Mouse (Mus musculus) heart, embryonic 15.5 days (tissue): ENCODE data around the gene C530025M09Rik. TPM values are rescaled to one million over a fixed set of nuclear protein-coding genes. Genes with fewer than 3 reads are reported as not detected.

Experiments used
- ATAC-seq: fragments of 200-750 bp; cut with Nextera tagmentation; replicated peaks from 2 replicates; pipeline ENCODE4 v1.8.0; 2017; ENCODE audit warnings: low read depth, moderate TSS enrichment; ENCODE audit not compliant: insufficient number of reproducible peaks, insufficient read depth, low FRiP score
- H3K27ac ChIP-seq: fragments of 300-500 bp; sonication (generic); 2 replicates; pipeline ENCODE4 v1.5.1; 2015; ENCODE audit warnings: mild to moderate bottlenecking, inconsistent platforms
- H3K27me3 ChIP-seq: fragments of 300-500 bp; sonication (generic); 2 replicates; pipeline ENCODE4 v1.6.1; 2015; ENCODE audit warnings: inconsistent platforms
- H3K36me3 ChIP-seq: fragments of 300-500 bp; sonication (generic); 2 replicates; pipeline ENCODE4 v1.6.1; 2015; ENCODE audit warnings: mild to moderate bottlenecking, inconsistent platforms
- H3K4me1 ChIP-seq: fragments of 300-500 bp; sonication (generic); replicated peaks from 2 replicates; pipeline ENCODE4 v1.6.1; 2015; ENCODE audit warnings: inconsistent platforms
- H3K4me2 ChIP-seq: fragments of 300-500 bp; sonication (generic); 2 replicates; pipeline ENCODE4 v1.6.1; 2015; ENCODE audit warnings: inconsistent platforms, mild to moderate bottlenecking, moderate library complexity
- H3K4me3 ChIP-seq: fragments of 300-500 bp; sonication (generic); 2 replicates; pipeline ENCODE4 v1.5.1; 2015; ENCODE audit warnings: mild to moderate bottlenecking, inconsistent platforms
- H3K9ac ChIP-seq: fragments of 300-500 bp; sonication (generic); 2 replicates; pipeline ENCODE4 v1.6.1; 2015; ENCODE audit warnings: mild to moderate bottlenecking, inconsistent platforms
- H3K9me3 ChIP-seq: fragments of 300-500 bp; sonication (generic); replicated peaks from 2 replicates; pipeline ENCODE4 v1.6.1; 2016; ENCODE audit warnings: inconsistent platforms
- WGBS: fragments of 180-500 bp; shearing (Covaris S2); methylation state at CpG from one replicate; pipeline ENCODE4 v1.1.7; 2015; ENCODE audit warnings: mixed read lengths; 5-methylcytosine and 5-hydroxymethylcytosine counted together
- polyA plus RNA-seq: library from polyadenylated mRNA; unstranded; fragments of >200 nt; fragmentation: Nextera tagmentation; extraction: Ambion mirVana; gene quantifications from 2 replicates; pipeline ENCODE4 v1.2.1, GENCODE M21; 2015

C530025M09Rik gene
- polyA plus RNA-seq: not detected in 2 replicates

GRCm38 (mm10) chr2:149830536-149831458, at the start of gene C530025M09Rik:
Gene C530025M09Rik (minus strand): TSS chr2:149831213.
- peak within 1 kb of the TSS; percentile 60 for H3K4me3 ChIP-seq
- H3K27ac ChIP-seq: no peak within 1 kb of the TSS
- H3K36me3 ChIP-seq: no peaks in the 10 kb centered on the region
- peaks cover 20% of the 10 kb centered on the region for H3K4me1 ChIP-seq
- H3K9ac ChIP-seq: peak within 1 kb of the TSS; percentile 49
- ATAC-seq: peak; percentile 70
- no peaks in the 10 kb centered on the region for H3K9me3 ChIP-seq
- H3K4me2 ChIP-seq: peak within 1 kb of the TSS; percentile 97
- H3K27me3 ChIP-seq: peaks cover 46% of the 10 kb centered on the region
- under 1% methylated on average over 78 of the region's 82 CpGs for WGBS

GRCm38 (mm10) chr2:149877954-149878353, 46.9 kb upstream of the C530025M09Rik start:
- ATAC-seq: no peak
- no peak overlapping the region for H3K9ac ChIP-seq
- WGBS: 29% methylated on average over 2 of the region's 2 CpGs
- no peaks in the 10 kb centered on the region for H3K9me3 ChIP-seq
- H3K4me2 ChIP-seq: no peak overlapping the region
- H3K36me3 ChIP-seq: no peaks in the 10 kb centered on the region
- H3K4me3 ChIP-seq: no peak overlapping the region
- H3K27ac ChIP-seq: no peak overlapping the region
- no peaks in the 10 kb centered on the region for H3K27me3 ChIP-seq
- H3K4me1 ChIP-seq: no peaks in the 10 kb centered on the region

GRCm38 (mm10) chr2:149873346-149873745, 42.3 kb upstream of the C530025M09Rik start:
- Histone ChIP-seq H3K27me3 (no peaks in the 10 kb centered on the region), H3K9me3 (no peaks in the 10 kb centered on the region), H3K36me3 (no peaks in the 10 kb centered on the region), H3K4me2 (no peak overlapping the region), H3K4me3 (no peak overlapping the region), H3K27ac (no peak overlapping the region), H3K4me1 (no peaks in the 10 kb centered on the region), H3K9ac (no peak overlapping the region)
- WGBS: 61% methylated on average over 3 of the region's 3 CpGs
- peak; percentile 50; the same call in 1 of the 2 replicates for ATAC-seq

- H3K27me3 ChIP-seq: no peaks in the 10 kb centered on the region
- H3K36me3 ChIP-seq: no peaks in the 10 kb centered on the region
- no peaks in the 10 kb centered on the region for H3K9me3 ChIP-seq
- ATAC-seq: no peak
- no peaks in the 10 kb centered on the region for H3K4me1 ChIP-seq
- no peak overlapping the region for H3K4me3 ChIP-seq
- H3K4me2 ChIP-seq: no peak overlapping the region
- no peak overlapping the region for H3K27ac ChIP-seq
- H3K9ac ChIP-seq: no peak overlapping the region
- 84% methylated on average over 4 of the region's 4 CpGs for WGBS
These were observed 41.5 kb upstream of the C530025M09Rik start for GRCm38 (mm10) chr2:149872496-149872895.

- Histone ChIP-seq H3K4me3 (no peak overlapping the region), H3K9me3 (no peaks in the 10 kb centered on the region), H3K4me1 (no peaks in the 10 kb centered on the region), H3K4me2 (no peak overlapping the region), H3K27me3 (no peaks in the 10 kb centered on the region), H3K9ac (no peak overlapping the region), H3K27ac (no peak overlapping the region), H3K36me3 (no peaks in the 10 kb centered on the region)
- WGBS: 64% methylated on average over 2 of the region's 2 CpGs
- ATAC-seq: no peak
These were observed 39.5 kb upstream of the C530025M09Rik start for GRCm38 (mm10) chr2:149870496-149870895.

- 75% methylated on average over 5 of the region's 5 CpGs for WGBS
- no peaks in the 10 kb centered on the region for H3K9me3 ChIP-seq
- no peak overlapping the region for H3K4me2 ChIP-seq
These were observed 35.0 kb upstream of the C530025M09Rik start for GRCm38 (mm10) chr2:149865914-149866435.

GRCm38 (mm10) chr2:149861002-149861401, 30.0 kb upstream of the C530025M09Rik start:
- Histone ChIP-seq H3K9me3 (no peaks in the 10 kb centered on the region), H3K4me2 (no peak overlapping the region), H3K4me3 (no peak overlapping the region), H3K27me3 (no peaks in the 10 kb centered on the region), H3K27ac (no peak overlapping the region), H3K9ac (no peak overlapping the region), H3K36me3 (no peaks in the 10 kb centered on the region), H3K4me1 (no peaks in the 10 kb centered on the region)
- 84% methylated on average over 3 of the region's 3 CpGs for WGBS
- ATAC-seq: no peak

More at GRCm38 (mm10) chr2:149865914-149866435, 35.0 kb upstream of the C530025M09Rik start:
- H3K36me3 ChIP-seq: no peaks in the 10 kb centered on the region
- H3K27me3 ChIP-seq: no peaks in the 10 kb centered on the region
- H3K4me3 ChIP-seq: no peak overlapping the region
- no peaks in the 10 kb centered on the region for H3K4me1 ChIP-seq
- ATAC-seq: no peak
- no peak overlapping the region for H3K9ac ChIP-seq
- no peak overlapping the region for H3K27ac ChIP-seq

- no peak for ATAC-seq
- Histone ChIP-seq H3K9ac (no peak overlapping the region), H3K36me3 (no peaks in the 10 kb centered on the region), H3K27ac (no peak overlapping the region), H3K9me3 (no peaks in the 10 kb centered on the region), H3K4me1 (no peaks in the 10 kb centered on the region), H3K4me3 (no peak overlapping the region), H3K4me2 (no peak overlapping the region), H3K27me3 (no peaks in the 10 kb centered on the region)
- 59% methylated on average over 4 of the region's 4 CpGs for WGBS
These were observed 17.8 kb upstream of the C530025M09Rik start for GRCm38 (mm10) chr2:149848778-149849177.

- Histone ChIP-seq H3K4me2 (no peak overlapping the region), H3K4me3 (no peak overlapping the region), H3K9ac (no peak overlapping the region), H3K36me3 (no peaks in the 10 kb centered on the region), H3K27me3 (no peaks in the 10 kb centered on the region), H3K9me3 (no peaks in the 10 kb centered on the region), H3K27ac (no peak overlapping the region), H3K4me1 (no peaks in the 10 kb centered on the region)
- no peak for ATAC-seq
- WGBS: 60% methylated on average over 2 of the region's 2 CpGs
These were observed 13.6 kb upstream of the C530025M09Rik start for GRCm38 (mm10) chr2:149844575-149844974.

- 84% methylated on average over 2 of the region's 2 CpGs for WGBS
- Histone ChIP-seq H3K36me3 (no peaks in the 10 kb centered on the region), H3K9ac (no peak overlapping the region), H3K4me2 (no peak overlapping the region), H3K4me3 (no peak overlapping the region), H3K4me1 (no peaks in the 10 kb centered on the region), H3K9me3 (no peaks in the 10 kb centered on the region), H3K27ac (no peak overlapping the region), H3K27me3 (no peaks in the 10 kb centered on the region)
- no peak for ATAC-seq
These were observed 8.7 kb upstream of the C530025M09Rik start for GRCm38 (mm10) chr2:149839666-149840065.

- H3K4me2 ChIP-seq: no peak overlapping the region
- H3K27me3 ChIP-seq: peaks cover 16% of the 10 kb centered on the region
- WGBS: 72% methylated on average over 2 of the region's 2 CpGs
- H3K36me3 ChIP-seq: no peaks in the 10 kb centered on the region
- ATAC-seq: no peak
- no peak overlapping the region for H3K9ac ChIP-seq
- no peaks in the 10 kb centered on the region for H3K9me3 ChIP-seq
- peaks cover 2% of the 10 kb centered on the region for H3K4me1 ChIP-seq
- H3K4me3 ChIP-seq: no peak overlapping the region
- no peak overlapping the region for H3K27ac ChIP-seq
These were observed 5.6 kb upstream of the C530025M09Rik start for GRCm38 (mm10) chr2:149836471-149837135.
